Mouse (Mus musculus): ENCODE results near the gene Tor4a.

The Tor4a gene

GRCm38 (mm10) chr2:25224766-25225752, 28.4 kb upstream of the Tor4a start:
- peak; percentile 100 for DNase-seq (ENCODE audit: low spot score)

- DNase-seq (ENCODE audit: low spot score), result no peak
These were observed 27.7 kb upstream of the Tor4a start, which contains the start of gene Tubb4b for GRCm38 (mm10) chr2:25224492-25224765. TSS of gene Tubb4b (minus strand) at chr2:25224702.

GRCm38 (mm10) chr2:25223681-25224491, 27.2 kb upstream of the Tor4a start:
- peak; percentile 87 for DNase-seq (ENCODE audit: low spot score)

- DNase-seq (ENCODE audit: low spot score), result no peak
These were observed 24.7 kb upstream of the Tor4a start for GRCm38 (mm10) chr2:25221331-25221772.

- DNase-seq (ENCODE audit: low spot score), result no peak
These were observed 21.8 kb upstream of the Tor4a start, which contains the start of gene Fam166a for GRCm38 (mm10) chr2:25218445-25218844. TSS of gene Fam166a (plus strand) at chr2:25218745.

GRCm38 (mm10) chr2:25217666-25218065, 21.0 kb upstream of the Tor4a start:
- DNase-seq (ENCODE audit: low spot score), result no peak

GRCm38 (mm10) chr2:25214444-25214843, 17.8 kb upstream of the Tor4a start, which contains the start of gene Stpg3:
TSS of gene Stpg3 (minus strand) at chr2:25214637.
- DNase-seq (ENCODE audit: low spot score), result no peak

GRCm38 (mm10) chr2:25213266-25213865, 16.7 kb upstream of the Tor4a start:
- DNase-seq (ENCODE audit: low spot score), result no peak

GRCm38 (mm10) chr2:25211121-25211670, 14.5 kb upstream of the Tor4a start, which contains the start of gene Nelfb:
TSS of gene Nelfb (minus strand) at chr2:25211489.
- peak; percentile 92 for DNase-seq (ENCODE audit: low spot score)

- DNase-seq (ENCODE audit: low spot score), result no peak
These were observed 14.0 kb upstream of the Tor4a start for GRCm38 (mm10) chr2:25210686-25211085.

- no peak for DNase-seq (ENCODE audit: low spot score)
These were observed 10.9 kb upstream of the Tor4a start for GRCm38 (mm10) chr2:25207593-25207992.

- no peak for DNase-seq (ENCODE audit: low spot score)
These were observed 7.0 kb upstream of the Tor4a start for GRCm38 (mm10) chr2:25203631-25204214.

GRCm38 (mm10) chr2:25200631-25201030, 3.9 kb upstream of the Tor4a start:
- no peak for DNase-seq (ENCODE audit: low spot score)

- no peak for DNase-seq (ENCODE audit: low spot score)
These were observed 1.3 kb upstream of the Tor4a start for GRCm38 (mm10) chr2:25197946-25198345.

GRCm38 (mm10) chr2:25197191-25197590, 505 bp upstream of the Tor4a start:
- peak; percentile 60 for DNase-seq (ENCODE audit: low spot score)

GRCm38 (mm10) chr2:25195211-25196156, 1.2 kb downstream of the Tor4a start:
- DNase-seq (ENCODE audit: low spot score), result peak; percentile 88

GRCm38 (mm10) chr2:25194486-25195171, 2.1 kb downstream of the Tor4a start:
- no peak for DNase-seq (ENCODE audit: low spot score)

GRCm38 (mm10) chr2:25194006-25194405, 2.7 kb downstream of the Tor4a start:
- DNase-seq (ENCODE audit: low spot score), result no peak

- peak; percentile 92 for DNase-seq (ENCODE audit: low spot score)
These were observed 3.3 kb downstream of the Tor4a start for GRCm38 (mm10) chr2:25193330-25193770.

- DNase-seq (ENCODE audit: low spot score), result no peak
These were observed 8.8 kb downstream of the Tor4a start for GRCm38 (mm10) chr2:25187841-25188240.

All from lung, postnatal 25 days (tissue).